ENCODE assay signal across 18 mouse cellular contexts in genomic region chr12:118405135-118405534, GRCm38 (mm10).
DNase-seq lines count a peak whose midpoint lies in the region; ATAC-seq and TF ChIP-seq lines count a peak whose summit lies in the region.
"Had no signal": no experiment of that assay in that cellular context is flagged by ENCODE, and none has a peak within 500 bp of the region (broad histone marks: within the 10 kb centered on the region; RNA-seq: fewer than 3 reads in every experiment).

No protein-coding gene starts in this region.

- H3K4me3 ChIP-seq in forebrain, embryonic 16.5 days (replicated peaks; ENCODE audit: low read length): no peak overlapping the region
- H3K4me3 ChIP-seq in forebrain, embryonic 13.5 days: no peak overlapping the region
- H3K4me3 ChIP-seq: embryonic facial prominence, embryonic 10.5 days; embryonic facial prominence, embryonic 12.5 days; forebrain, embryonic 15.5 days had no signal

- ATAC-seq in forebrain, embryonic 16.5 days: peak; percentile 57
- no peak for ATAC-seq in forebrain, embryonic 13.5 days
- ATAC-seq: forebrain, embryonic 15.5 days had no signal

- peak; percentile 16 for DNase-seq in retina, embryonic 14.5 days (ENCODE audit: low spot score)
- no peak for DNase-seq in retina, postnatal 1 day
- peak; percentile 69 for DNase-seq in brain, embryonic 14.5 days (ENCODE audit: low read depth)
- DNase-seq in left cerebral cortex, postnatal 4 days: no peak
- DNase-seq in urinary bladder, postnatal 14 days (ENCODE audit: low spot score): no peak
- DNase-seq: adrenal gland, adult 2 months; adrenal gland, postnatal 10 days; adrenal gland, postnatal 25 days; cerebellum, adult 11-12 months; cerebellum, adult 2 months; cerebellum, adult 9-10 months; cerebellum, postnatal 10 days; cerebellum, postnatal 25 days had no signal

- TF ChIP-seq POLR2A in brain, embryonic 14.5 days (IDR thresholded peaks at IDR 0.05; ENCODE audit: borderline replicate concordance, extremely low read depth, insufficient read depth, insufficient read length, poor library complexity, severe bottlenecking): no peak

- H3K9ac ChIP-seq in forebrain, embryonic 16.5 days (replicated peaks; ENCODE audit: low read depth, low read length): no peak overlapping the region
- H3K9ac ChIP-seq in forebrain, embryonic 13.5 days: no peak overlapping the region
- H3K9ac ChIP-seq: embryonic facial prominence, embryonic 12.5 days; forebrain, embryonic 15.5 days had no signal

- H3K4me1 ChIP-seq in forebrain, embryonic 16.5 days (replicated peaks; ENCODE audit: control insufficient read depth, insufficient read depth, low read length): no peaks in the 10 kb centered on the region; the same call in 1 of the 2 replicates
- H3K4me1 ChIP-seq in forebrain, embryonic 13.5 days: 0 out of 2 replicates have a peak, but pooled peaks cover 4% of the 10 kb centered on the region
- H3K4me1 ChIP-seq: embryonic facial prominence, embryonic 12.5 days had no signal

- no peaks in the 10 kb centered on the region for H3K9me3 ChIP-seq in forebrain, embryonic 16.5 days (ENCODE audit: control insufficient read depth, low read length)
- H3K9me3 ChIP-seq in forebrain, embryonic 13.5 days (replicated peaks): no peaks in the 10 kb centered on the region
- H3K9me3 ChIP-seq: embryonic facial prominence, embryonic 10.5 days; embryonic facial prominence, embryonic 12.5 days; forebrain, embryonic 15.5 days had no signal

- H3K4me2 ChIP-seq in forebrain, embryonic 16.5 days (ENCODE audit: low read length): no peak overlapping the region
- no peak overlapping the region for H3K4me2 ChIP-seq in forebrain, embryonic 13.5 days
- H3K4me2 ChIP-seq: embryonic facial prominence, embryonic 12.5 days; forebrain, embryonic 15.5 days had no signal

- no peak for TF ChIP-seq CTCF in brain, embryonic 14.5 days (IDR thresholded peaks at IDR 0.05; ENCODE audit: borderline replicate concordance, extremely low read depth, insufficient read depth, insufficient read length)

- peaks cover 4% of the 10 kb centered on the region; the same call in 1 of the 2 replicates for H3K27me3 ChIP-seq in forebrain, embryonic 16.5 days (replicated peaks; ENCODE audit: control insufficient read depth, insufficient read depth, low read length)
- H3K27me3 ChIP-seq in forebrain, embryonic 13.5 days: peaks cover 3% of the 10 kb centered on the region; the same call in 1 of the 2 replicates
- H3K27me3 ChIP-seq: embryonic facial prominence, embryonic 12.5 days; forebrain, embryonic 15.5 days had no signal

- H3K36me3 ChIP-seq in forebrain, embryonic 16.5 days (ENCODE audit: control insufficient read depth, insufficient read depth): no peaks in the 10 kb centered on the region
- H3K36me3 ChIP-seq in forebrain, embryonic 13.5 days (ENCODE audit: poor library complexity, severe bottlenecking): no peaks in the 10 kb centered on the region
- H3K36me3 ChIP-seq: embryonic facial prominence, embryonic 10.5 days; embryonic facial prominence, embryonic 12.5 days; forebrain, embryonic 15.5 days had no signal

- intact Hi-C loops in left cerebral cortex, postnatal 4 days (cut with DNase I): no loop called here

- no peak overlapping the region for H3K27ac ChIP-seq in forebrain, embryonic 16.5 days (ENCODE audit: low read length)
- H3K27ac ChIP-seq in forebrain, embryonic 13.5 days: no peak overlapping the region
- H3K27ac ChIP-seq: embryonic facial prominence, embryonic 10.5 days; embryonic facial prominence, embryonic 12.5 days; forebrain, embryonic 15.5 days had no signal

Comparison
In these comparisons a context has a peak if more than half of its experiments do, and no peak if none do; other contexts are left out.
1. DNase-seq: peak in retina, embryonic 14.5 days (single experiment) and brain, embryonic 14.5 days (single experiment); none in retina, postnatal 1 day (single experiment), left cerebral cortex, postnatal 4 days (single experiment) and urinary bladder, postnatal 14 days (single experiment).